Mouse (Mus musculus) C2C12 (cell line): ENCODE results near the gene Bpifb6. TPM values are rescaled to one million over a fixed set of nuclear protein-coding genes. Genes with fewer than 3 reads are reported as not detected.

Source experiments
- H3K27me3 ChIP-seq: one replicate; pipeline ENCODE4 v1.6.1; 2011; ENCODE audit not compliant: control insufficient read depth, insufficient read depth, insufficient read length
- H3K36me3 ChIP-seq: one replicate; pipeline ENCODE4 v1.6.1; 2011; ENCODE audit not compliant: control insufficient read depth, insufficient read depth
- H3K4me3 ChIP-seq: one replicate; pipeline ENCODE4 v1.5.1; 2011; ENCODE audit warnings: mild to moderate bottlenecking, control low read depth; ENCODE audit not compliant: poor library complexity, insufficient read depth, severe bottlenecking
- H3K79me2 ChIP-seq: one replicate; pipeline ENCODE4 v1.6.1; 2011; ENCODE audit not compliant: control insufficient read depth, insufficient read depth
- H3K79me3 ChIP-seq: one replicate; pipeline ENCODE4 v1.6.1; 2011; ENCODE audit warnings: low read depth, control low read depth
- H3ac ChIP-seq: one replicate; pipeline ENCODE3; 2011; ENCODE audit warnings: low read depth; ENCODE audit not compliant: control insufficient read depth, insufficient read length
- CEBPB ChIP-seq: IDR thresholded peaks from one replicate; pipeline ENCODE4 v1.6.1; 2011; ENCODE audit warnings: low read depth, mild to moderate bottlenecking, control low read depth, moderate library complexity
- CTCF ChIP-seq: IDR thresholded peaks from one replicate; pipeline ENCODE4 v1.5.1; 2011; ENCODE audit not compliant: control insufficient read depth, insufficient read depth, insufficient read length
- FOSL1 ChIP-seq: IDR thresholded peaks from one replicate; pipeline ENCODE4 v1.8.0; 2011; ENCODE audit warnings: mild to moderate bottlenecking, low read length; ENCODE audit not compliant: poor library complexity, insufficient read depth, severe bottlenecking
- MAX ChIP-seq: IDR thresholded peaks from one replicate; pipeline ENCODE4 v1.6.1; 2011; ENCODE audit warnings: mild to moderate bottlenecking, control low read depth
- MYOD1 ChIP-seq: IDR thresholded peaks from one replicate; pipeline ENCODE4 v1.6.1; 2011; ENCODE audit warnings: low read depth; ENCODE audit not compliant: control insufficient read depth, insufficient read length
- MYOG ChIP-seq: IDR thresholded peaks from one replicate; pipeline ENCODE4 v1.6.1; 2011; ENCODE audit not compliant: control insufficient read depth, insufficient read length; ENCODE audit errors: extremely low read depth
- USF1 ChIP-seq: IDR thresholded peaks from one replicate; pipeline ENCODE4 v1.6.1; 2011; ENCODE audit warnings: low read depth, mild to moderate bottlenecking, control low read depth, moderate library complexity
- long read RNA-seq, 2 experiments: library from polyadenylated mRNA; unstranded; transcript quantifications; one replicate each; pipeline ENCODE4 v2.0.0; 2019 to 2020
- polyA plus RNA-seq: library from polyadenylated mRNA; unstranded; fragments of >200 nt; fragmentation: generic; extraction: Trizol; gene quantifications from one replicate; pipeline ENCODE4 v1.2.1, GENCODE M21; 2012; ENCODE audit warnings: missing spikeins

Bpifb6 gene
- polyA plus RNA-seq = not detected
- long read RNA-seq, experiment 1 = 0 reads
- long read RNA-seq, experiment 2 = 0 reads

- Histone ChIP-seq H3K36me3 (no peaks in the 10 kb centered on the region), H3K79me2 (no peaks in the 10 kb centered on the region), H3K4me3 (no peak within 1 kb of the TSS), H3ac (no peak within 1 kb of the TSS), H3K27me3 (peaks cover 3% of the 10 kb centered on the region), H3K79me3 (no peaks in the 10 kb centered on the region)
- TF ChIP-seq CEBPB = no peak
- no peak for TF ChIP-seq MYOG
- no peak for TF ChIP-seq USF1
- TF ChIP-seq MAX = no peak
Observed at GRCm38 (mm10) chr2:153900088-153900487, at the start of gene Bpifb6. TSS of gene Bpifb6 (plus strand) at chr2:153900388.

- H3K79me3 ChIP-seq = no peaks in the 10 kb centered on the region
- TF ChIP-seq MYOG = no peak
- H3K36me3 ChIP-seq = no peaks in the 10 kb centered on the region
- no peaks in the 10 kb centered on the region for H3K79me2 ChIP-seq
- H3K27me3 ChIP-seq = peaks cover 8% of the 10 kb centered on the region
- H3ac ChIP-seq = no peak overlapping the region
- H3K4me3 ChIP-seq = no peak overlapping the region
Observed at GRCm38 (mm10) chr2:153851030-153851360, 49.2 kb upstream of the Bpifb6 start.

GRCm38 (mm10) chr2:153853544-153853943, 46.6 kb upstream of the Bpifb6 start:
- no peak for TF ChIP-seq CEBPB
- no peak for TF ChIP-seq MAX
- TF ChIP-seq MYOG = no peak
- TF ChIP-seq MYOD1 = no peak
- no peak for TF ChIP-seq FOSL1
- TF ChIP-seq CTCF = no peak
- TF ChIP-seq USF1 = no peak
- Histone ChIP-seq H3K27me3 (peaks cover 8% of the 10 kb centered on the region), H3K79me2 (no peaks in the 10 kb centered on the region), H3K36me3 (no peaks in the 10 kb centered on the region), H3ac (no peak overlapping the region), H3K79me3 (no peaks in the 10 kb centered on the region), H3K4me3 (no peak overlapping the region)

- peaks cover 2% of the 10 kb centered on the region for H3K27me3 ChIP-seq
- H3ac ChIP-seq = no peak overlapping the region
- H3K79me2 ChIP-seq = no peaks in the 10 kb centered on the region
- no peak overlapping the region for H3K4me3 ChIP-seq
- H3K79me3 ChIP-seq = no peaks in the 10 kb centered on the region
- H3K36me3 ChIP-seq = no peaks in the 10 kb centered on the region
- TF ChIP-seq CTCF = no peak
- no peak for TF ChIP-seq MYOG
- no peak for TF ChIP-seq MYOD1
- TF ChIP-seq FOSL1 = no peak
- no peak for TF ChIP-seq CEBPB
- TF ChIP-seq MAX = no peak
- no peak for TF ChIP-seq USF1
Observed at GRCm38 (mm10) chr2:153859581-153859980, 40.6 kb upstream of the Bpifb6 start.

- Histone ChIP-seq H3K36me3 (no peaks in the 10 kb centered on the region), H3ac (no peak overlapping the region), H3K27me3 (no peaks in the 10 kb centered on the region), H3K79me3 (no peaks in the 10 kb centered on the region), H3K4me3 (no peak overlapping the region), H3K79me2 (no peaks in the 10 kb centered on the region)
- TF ChIP-seq MYOD1 (no peak), CEBPB (no peak), MAX (no peak), USF1 (no peak), FOSL1 (no peak)
Observed at GRCm38 (mm10) chr2:153860315-153860714, 39.9 kb upstream of the Bpifb6 start.

- Histone ChIP-seq H3K79me3 (no peaks in the 10 kb centered on the region), H3K27me3 (no peaks in the 10 kb centered on the region), H3K4me3 (no peak overlapping the region), H3ac (no peak overlapping the region), H3K79me2 (no peaks in the 10 kb centered on the region), H3K36me3 (no peaks in the 10 kb centered on the region)
- TF ChIP-seq MYOG = no peak
- no peak for TF ChIP-seq FOSL1
- no peak for TF ChIP-seq MYOD1
Observed at GRCm38 (mm10) chr2:153860715-153861114, 39.5 kb upstream of the Bpifb6 start.
